Mouse (Mus musculus) heart, postnatal 4 days (tissue): Measurements from ENCODE around the gene Fam185a. TPM values are rescaled to one million over a fixed set of nuclear protein-coding genes. Genes with fewer than 3 reads are reported as not detected.

ENCODE experiments used
- DNase-seq: peaks from one replicate; pipeline ENCODE4 v3.0.0; 2021
- total RNA-seq, 2 experiments: library from RNA; stranded (reverse); gene quantifications; 2 replicates each; pipeline ENCODE4 v1.2.3; 2021

The Fam185a gene
- total RNA-seq, 2 experiments from 2014 or later = 7.7 to 8.6 TPM

DNA sequence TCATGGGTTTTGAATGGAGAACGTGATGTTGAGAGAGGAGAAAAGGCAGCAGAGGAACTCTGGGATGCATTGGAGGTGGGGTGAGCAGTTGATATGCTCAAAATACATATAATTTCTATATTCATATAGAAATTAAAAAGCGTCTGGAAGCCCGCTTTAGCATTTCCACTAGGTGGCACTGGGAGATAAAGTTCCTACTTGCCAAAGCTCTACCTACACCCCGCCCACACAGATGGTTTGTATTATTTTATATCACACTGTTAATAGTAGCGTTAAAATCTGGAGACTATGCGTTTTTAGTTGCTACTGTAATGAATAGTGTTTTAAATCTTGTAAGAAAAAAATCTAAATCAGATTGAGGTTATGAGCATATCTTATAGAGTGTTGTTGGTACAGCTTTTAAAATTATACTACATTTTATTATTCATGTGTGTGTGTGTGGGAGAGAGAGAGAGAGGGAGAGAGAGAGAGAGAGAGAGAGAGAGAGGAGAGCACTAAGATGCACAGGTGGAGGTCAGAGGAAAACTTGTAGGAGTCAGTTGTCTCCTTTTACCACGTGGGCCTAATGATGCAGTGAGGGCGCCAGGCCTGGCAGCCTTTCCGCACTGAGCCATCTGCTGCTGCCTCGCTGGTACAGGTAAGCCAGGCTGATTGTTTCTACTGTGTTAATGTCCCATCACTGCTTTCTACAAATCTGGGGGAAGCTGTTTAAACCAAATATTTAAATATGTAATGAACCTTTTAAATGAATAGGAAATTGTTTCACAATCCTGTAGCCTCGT is 9.6 kb downstream of the Fam185a start:
- peak; percentile 31 for DNase-seq

DNA sequence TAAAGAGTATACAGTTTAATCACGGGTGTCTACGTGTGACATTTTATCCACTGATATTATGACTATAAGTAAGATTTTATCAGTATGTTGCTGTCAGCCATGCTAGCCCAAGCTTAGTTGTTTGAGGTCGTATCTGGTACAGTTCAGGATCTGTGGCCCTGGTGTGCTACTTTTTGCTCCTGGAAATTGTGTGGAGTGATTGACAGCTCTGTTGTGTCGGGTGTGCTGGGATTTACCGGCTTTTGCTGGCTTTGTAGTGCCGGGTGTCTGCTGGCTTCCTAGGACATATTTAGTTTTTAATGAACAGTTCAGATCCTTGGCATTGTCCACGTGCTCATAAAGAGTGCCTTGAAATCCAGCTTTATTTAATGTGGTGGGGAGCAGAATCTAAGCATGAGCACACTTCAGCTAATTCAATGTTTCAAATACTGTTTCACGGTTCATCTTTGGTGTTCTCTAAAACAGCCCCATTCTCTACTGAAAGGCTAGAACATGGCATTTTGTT is 11.8 kb downstream of the Fam185a start:
- DNase-seq = no peak

DNA sequence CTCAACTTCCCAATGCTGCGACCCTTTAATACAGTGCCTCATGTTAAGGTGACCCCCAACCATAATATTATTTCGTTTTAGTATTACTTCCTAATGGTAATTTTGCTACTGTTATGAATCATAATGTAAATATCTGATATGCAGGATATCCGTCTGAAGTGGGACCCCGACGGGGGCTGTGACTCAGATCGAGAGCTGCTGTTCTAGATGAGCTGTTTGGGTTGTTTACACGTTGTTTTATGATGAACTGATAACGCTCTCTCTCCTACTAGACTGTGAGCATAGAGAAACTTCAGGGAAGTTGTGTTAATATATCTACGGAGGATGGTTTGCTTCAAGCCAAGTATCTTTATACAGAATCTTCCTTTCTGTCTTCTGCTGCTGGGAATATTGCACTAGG is 13.7 kb downstream of the Fam185a start:
- no peak for DNase-seq

DNA sequence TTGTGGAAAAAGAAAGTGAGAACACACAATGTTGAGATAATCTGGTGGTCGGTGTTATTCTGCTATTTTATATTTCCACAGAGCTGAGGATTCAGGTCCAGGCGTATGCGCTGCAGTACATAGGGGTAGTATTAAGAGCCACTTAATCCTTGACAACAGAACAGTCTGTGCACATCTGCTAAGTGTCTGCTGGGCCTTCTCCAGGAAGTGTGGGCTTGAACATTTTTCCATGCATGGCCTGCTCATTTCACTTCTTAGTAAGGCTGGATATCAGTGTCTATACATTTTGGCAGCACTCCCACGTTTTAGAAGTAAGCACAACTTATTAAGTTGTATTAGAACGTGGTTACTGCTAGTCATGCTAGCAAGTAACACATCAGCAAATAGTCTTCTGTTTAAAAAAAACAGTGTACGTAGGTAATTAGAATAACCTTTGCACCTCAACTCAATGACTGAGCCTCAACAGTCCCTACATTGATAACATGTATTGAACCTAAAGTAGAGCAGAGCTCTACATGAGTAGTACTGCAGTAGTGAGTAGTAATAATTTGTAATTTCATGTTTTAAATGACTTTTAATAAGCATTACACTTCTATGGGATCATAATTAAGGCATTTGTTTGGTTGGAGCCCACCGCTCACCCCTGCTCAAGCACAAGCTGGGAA is 14.8 kb downstream of the Fam185a start:
- no peak for DNase-seq

DNA sequence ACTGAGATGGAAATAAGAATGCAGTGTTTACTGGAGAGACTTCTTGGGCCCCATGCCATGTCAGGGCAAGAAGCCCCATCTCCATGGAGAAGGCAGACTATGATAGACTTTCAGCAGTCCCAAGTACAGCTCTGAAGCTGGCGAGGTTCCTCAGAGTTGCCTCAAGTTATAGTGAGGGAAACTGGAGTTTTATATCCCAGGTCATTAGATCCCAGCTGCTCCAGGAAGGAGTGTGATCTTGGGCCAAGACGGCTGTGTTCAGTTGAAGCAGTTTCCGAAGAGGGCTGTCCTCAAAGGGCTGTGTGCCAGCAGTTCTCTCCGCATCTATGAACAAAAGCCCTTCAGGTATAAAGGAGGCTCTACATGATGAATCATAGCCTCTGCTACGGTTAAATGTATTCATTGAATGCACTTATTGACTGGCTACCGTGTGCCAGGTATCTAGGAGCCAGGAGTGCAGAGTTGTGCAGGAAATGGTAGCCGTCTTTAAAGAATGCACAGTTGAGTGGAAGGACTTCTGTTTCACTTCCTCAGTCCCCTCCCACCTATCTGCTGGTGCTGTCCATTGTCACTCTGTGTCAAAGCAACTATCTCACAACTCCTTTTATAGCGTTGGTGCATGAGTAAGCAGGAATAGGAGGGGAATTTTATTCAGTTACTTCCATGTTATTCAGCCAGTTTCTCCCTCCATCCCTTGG is 16.2 kb downstream of the Fam185a start:
- peak; percentile 12 for DNase-seq

DNA sequence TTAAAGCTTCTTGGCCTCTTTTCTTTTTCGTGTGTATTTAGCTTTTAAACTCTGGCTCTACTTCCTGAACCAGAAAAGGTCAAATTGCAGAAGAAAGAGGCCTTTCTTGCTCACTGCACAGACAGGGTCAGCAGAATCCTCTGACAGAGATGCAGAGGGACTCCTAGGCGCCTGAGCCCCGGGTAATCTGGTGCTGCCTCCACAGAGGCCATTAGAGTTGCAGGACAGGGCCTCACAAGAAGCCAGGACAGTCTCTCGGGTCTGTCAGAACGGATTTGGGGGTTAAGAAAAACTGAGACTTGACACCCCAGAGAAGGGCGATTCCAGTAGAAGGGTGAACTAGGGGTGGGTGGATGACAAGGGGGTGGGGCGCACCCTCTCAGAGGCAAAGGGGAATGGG is 42.6 kb downstream of the Fam185a start:
- no peak for DNase-seq

DNA sequence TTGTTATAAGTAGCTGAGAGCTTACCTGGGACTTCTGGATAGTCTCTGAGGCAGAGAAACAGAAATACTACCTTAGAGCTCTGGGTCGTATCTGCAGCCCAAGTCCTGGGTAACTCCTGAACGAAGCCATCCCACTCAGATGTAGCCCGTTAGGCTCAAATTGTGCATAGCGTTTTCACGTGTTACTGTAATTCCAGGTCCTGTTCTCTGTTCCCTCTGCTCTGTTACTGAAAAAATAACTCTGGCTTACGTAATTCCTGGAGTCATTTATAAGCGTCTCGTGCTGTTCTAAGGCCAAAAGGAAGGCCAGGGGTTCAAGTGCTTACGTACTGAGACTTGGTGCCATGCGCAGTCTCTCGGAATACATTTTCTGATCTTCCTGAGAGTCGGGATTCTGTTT is 43.3 kb downstream of the Fam185a start:
- no peak for DNase-seq

DNA sequence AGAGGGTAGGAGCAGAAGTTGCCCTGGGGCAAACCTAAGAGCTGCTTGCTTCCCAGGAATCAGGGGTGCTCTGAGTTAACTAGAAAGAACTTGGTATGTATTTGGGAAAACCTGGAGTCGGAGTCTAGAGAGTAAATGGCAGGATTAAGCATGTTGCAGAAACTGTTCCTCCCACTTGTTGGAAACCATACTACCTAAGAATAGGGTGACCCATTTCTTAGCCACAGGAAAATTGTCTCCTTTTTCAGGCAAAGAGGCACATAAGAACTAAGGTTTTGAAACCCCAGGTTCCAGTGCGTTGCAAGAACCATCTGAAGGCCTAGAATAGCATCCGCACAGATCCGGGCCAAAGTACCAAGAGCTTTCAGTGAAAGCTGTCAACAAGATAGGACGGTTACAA is 53.7 kb downstream of the Fam185a start:
- no peak for DNase-seq

DNA sequence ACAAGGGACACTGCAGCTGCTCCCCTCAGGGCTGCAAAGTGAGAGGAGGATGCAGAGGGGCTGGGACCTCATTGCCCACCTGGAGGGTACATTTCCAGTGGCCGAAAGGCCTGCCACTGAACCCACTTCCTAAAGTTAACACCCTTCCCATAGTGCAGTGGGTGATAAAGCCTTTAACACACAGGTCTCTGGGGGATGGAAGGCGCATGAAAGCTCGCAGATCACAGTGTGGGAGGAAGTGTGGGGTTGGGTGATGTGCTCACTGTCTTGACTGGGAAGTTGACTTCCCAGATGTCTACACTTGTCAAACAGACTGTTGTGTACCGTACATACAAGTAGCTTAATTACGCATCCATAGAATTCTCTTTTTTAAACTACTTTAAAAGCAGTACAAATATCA is 55.0 kb downstream of the Fam185a start:
- no peak for DNase-seq

DNA sequence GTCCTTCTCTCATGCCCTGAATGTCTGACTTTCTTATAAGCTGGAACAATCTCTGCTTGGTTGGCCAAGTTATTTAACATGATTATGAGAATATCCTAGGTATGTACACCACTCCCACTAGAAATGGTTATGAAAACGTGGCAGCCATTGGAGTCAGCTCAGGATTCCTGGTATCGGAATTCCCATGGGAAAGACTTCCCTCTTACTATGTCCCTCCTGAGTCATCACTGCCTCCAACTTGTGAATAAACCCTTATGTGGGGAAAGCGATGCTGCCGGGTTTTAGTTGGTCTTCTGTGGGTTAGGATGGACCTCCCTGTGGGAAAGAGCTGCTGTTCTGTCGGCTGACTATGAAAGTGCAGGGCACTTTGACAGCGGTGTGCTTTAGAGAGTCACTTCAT is 56.8 kb downstream of the Fam185a start:
- no peak for DNase-seq

DNA sequence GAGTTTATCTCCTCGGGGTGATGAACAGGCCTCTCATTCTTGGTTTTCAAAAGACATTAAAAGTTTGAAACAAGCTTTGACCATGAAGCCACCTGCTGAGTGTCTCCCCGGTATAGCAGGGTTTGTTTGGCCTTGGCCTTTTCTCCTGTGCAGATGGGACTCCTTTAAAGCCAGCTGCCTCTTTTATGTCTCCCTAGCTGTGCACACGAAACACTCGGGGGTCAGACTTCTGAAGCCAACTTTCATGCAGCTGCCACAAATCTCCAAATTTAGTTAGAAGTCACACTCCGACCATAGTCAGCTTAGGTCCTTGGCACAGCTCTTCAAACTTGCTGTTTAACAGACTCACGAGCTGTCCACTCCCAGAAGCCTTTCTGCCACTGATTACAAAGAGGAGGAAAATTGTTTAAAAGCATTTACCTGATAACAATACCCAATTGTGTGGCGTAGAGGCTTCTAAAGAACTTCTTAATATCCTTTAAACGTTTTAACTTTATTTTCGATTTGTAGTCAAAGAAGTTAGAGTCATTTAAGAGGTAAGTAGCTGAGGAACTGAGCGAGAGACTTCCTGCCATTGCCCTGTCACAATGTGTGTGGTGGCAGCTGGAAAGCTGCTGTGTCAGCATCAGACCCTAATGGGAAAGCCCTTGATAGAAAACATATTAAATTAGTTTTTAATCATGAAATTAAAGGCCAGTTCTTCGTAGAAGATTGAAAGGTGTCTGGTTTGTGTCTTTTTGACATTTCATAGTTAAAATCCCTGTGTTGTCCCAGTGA is 57.9 kb downstream of the Fam185a start:
- DNase-seq = no peak

DNA sequence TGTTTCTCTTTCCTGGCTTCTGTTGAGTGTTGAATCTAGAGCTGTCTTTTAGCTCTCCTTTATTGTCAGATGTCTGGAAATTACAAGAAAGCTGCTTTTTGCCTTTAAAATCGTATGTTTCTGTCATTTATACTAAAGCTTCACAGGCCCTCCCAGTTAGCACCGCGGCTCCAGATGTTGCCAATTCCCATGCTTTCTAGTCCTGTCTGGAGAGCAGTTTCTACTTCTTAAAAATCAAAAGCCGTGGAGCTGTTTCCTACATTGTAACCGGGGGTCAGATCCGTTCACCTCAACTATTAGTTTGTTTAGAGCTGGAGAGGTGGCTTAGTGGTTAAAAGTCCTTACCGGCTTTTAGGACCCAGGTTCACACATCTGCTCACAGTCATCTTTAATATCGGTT is 58.5 kb downstream of the Fam185a start:
- DNase-seq = no peak

DNA sequence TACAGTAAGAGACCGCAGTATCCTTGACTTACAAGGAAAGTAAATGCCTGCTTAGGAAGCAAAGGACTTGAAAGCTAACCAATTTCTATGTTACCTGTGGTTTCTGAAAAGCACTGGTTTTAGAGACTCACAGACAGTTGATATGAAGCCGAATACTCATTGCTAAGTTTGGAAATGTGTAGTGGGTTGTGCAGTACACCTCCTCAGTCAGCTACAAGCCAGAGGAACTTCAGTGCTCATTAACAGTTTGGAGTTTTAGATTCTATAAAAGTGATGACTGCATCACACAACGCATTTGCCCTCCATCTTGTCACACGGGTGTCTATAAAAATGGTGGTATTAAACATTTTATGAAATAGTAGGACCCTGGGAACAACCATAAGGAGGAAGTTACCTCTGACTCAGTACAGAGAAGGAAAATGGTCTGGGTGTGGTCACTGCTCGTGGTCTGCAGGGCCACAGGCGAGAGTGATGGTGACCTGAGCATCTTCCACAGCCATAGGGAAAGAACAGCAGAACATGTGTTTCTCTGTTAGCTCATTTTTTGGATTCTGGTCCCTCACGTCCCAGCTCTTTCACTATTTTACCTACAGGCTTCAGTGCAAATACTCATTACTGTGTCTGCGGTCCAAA is 60.6 kb downstream of the Fam185a start:
- DNase-seq = no peak

DNA sequence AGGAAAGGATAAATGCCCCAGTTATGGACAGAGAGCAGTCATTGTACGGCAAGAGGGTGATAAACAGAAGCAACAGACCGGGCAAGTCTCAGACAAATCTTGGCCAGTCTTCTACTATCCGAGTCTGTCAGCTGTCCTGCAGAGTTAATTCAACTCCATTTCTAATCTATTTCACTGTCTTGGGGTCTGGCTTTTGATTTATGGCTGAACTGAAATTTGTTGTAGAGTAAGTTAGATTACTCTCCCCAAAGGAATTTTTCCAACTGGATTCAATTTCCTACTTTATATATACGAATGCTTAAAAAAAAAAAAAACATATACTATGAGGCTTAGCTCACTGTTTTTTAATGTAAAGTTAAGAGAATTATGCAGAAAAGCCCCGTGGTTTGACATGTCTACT is 62.0 kb downstream of the Fam185a start:
- DNase-seq = no peak

DNA sequence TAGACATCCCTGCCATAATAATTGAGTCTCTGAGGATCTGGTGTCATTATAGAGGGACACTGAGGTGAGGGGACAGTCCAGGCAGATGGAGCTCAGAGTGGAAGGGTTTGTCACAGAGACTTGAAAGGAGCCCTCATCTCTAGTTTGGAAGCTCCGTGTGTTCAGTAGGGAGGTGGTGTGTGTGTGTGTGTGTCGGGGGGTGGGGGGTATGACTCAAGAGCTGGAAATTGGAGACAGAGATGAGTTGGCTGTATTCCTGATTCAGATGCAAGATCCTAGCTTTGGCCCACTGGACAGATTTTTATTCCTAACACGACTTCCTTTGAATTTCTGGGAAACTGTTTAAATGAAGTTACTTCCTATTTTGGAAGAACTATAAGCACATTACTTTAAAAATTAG is 62.5 kb downstream of the Fam185a start:
- DNase-seq = no peak

DNA sequence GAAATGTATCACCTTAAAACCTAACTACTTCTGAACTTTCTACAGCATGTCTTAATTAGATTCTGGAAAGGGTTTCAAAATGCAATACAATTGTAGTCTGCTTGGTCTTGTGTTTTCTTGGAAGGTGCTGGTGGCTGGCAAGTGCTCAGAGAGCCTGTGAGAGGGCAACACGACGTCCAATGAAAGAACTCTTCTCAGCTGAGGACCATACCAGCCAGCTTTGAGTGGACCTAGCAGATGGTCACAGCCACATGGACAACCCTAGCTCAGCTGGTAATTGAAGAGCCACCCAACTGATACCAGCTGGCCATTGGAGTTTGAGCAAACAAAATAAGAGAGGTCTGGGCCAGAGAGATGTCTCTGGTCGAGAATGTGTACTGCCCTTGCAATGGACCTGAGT is 63.0 kb downstream of the Fam185a start:
- no peak for DNase-seq

DNA sequence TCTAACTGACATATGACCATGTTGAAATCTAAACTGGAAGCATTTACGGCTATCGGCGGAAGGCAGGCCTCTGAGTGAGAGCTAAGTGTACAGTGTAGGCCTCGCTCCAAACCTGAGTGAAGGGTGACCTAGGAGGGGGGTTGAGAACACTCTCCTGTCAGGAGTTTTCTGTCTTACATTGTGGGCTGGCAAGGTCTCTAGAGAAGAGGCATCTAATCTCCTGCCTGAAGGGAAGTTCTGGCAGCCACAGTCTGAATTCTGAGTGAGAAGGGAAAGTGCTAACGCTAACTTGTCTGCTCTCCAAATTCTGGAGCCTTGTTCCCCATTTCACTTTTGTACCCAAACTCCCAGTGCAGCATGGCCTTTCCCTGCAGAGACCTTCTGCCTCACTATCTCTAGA is 63.7 kb downstream of the Fam185a start:
- DNase-seq = peak; percentile 37

DNA sequence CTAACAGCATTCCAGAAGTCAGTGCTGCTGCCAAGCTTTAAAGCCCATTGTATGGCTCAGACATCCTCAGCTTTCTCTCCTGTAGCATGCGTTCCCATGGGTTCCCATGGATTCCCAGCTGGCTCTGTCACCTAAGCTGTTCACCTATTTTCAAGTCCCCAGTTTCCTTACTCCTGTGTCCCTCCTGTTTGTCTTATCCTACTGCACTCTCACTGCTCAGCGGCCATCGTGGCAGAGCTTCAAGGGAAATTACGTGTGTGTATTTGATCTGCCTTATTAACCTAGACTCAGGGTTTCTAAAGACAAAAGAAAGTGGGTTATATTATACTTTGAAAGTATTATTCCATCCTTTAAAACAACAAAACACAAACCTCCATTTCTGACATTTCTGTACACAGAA is 64.4 kb downstream of the Fam185a start:
- no peak for DNase-seq

DNA sequence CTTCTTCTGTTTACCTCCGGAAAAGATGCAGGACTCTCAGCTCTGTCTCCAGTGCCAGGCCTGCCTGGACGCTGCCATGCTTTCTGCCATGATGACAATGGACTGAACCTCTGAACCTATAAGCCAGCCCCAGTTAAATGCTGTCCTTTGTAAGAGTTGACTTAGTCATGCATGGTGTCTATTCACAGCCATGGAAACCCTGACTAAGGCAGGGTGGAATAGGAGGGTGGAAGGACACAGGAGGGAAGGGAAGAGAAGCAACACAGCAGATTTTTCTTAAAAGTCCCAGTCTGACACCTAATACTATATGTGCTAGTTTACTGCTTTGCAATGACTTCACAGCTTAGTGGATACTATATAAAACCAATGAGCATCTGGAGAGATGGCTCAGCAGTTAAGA is 66.7 kb downstream of the Fam185a start:
- DNase-seq = no peak

DNA sequence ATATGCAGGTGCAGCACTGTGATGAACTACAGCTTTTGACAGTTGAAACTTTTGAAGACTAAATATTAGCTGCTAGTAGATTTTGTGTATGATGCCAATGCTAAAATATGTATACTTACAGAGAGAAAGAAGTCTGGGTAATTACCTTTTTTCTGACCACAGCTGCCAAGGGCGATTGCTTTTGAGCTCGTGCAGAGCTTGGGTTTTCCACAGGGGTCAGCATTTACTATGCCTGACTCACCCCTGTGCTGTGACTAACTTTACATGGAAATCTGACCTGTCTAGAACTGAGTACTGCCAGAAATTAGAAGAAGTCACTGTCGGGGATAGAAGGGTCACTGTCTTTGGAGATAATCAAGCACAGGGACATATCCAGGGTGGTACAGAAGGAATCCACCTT is 67.5 kb downstream of the Fam185a start:
- no peak for DNase-seq

DNA sequence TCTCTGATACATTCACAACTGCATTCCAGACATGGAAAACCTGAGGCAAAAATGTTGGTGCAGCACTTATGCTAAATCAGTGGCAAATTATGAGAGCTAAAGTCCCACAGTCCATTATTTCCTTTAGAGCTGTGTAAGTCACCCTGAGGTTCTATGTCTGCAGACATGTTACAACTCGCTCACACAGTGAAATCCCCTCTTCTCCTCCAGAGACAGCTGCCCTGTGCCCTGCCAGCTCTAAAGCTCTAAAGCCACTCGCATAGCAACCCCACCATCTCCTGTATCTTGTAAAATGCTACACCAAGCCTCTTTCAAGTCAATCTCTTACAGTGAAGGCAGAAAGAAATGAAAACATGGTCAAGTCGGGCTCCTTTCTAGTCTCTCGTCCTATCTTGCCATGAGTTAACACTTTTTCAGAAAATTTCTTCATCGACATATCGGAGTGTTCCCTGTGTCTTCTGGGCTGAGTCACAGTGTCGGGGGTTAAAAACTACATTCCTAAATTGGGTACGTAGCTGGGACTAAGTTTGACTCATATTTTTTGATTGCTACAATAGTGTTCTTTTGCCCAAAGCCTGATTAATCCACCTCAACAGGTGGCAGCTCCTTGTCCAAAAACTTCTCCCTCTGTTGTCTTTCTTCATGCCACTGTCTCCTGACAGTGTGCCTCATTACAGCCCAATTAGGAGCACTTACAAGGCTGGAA is 68.7 kb downstream of the Fam185a start:
- no peak for DNase-seq

DNA sequence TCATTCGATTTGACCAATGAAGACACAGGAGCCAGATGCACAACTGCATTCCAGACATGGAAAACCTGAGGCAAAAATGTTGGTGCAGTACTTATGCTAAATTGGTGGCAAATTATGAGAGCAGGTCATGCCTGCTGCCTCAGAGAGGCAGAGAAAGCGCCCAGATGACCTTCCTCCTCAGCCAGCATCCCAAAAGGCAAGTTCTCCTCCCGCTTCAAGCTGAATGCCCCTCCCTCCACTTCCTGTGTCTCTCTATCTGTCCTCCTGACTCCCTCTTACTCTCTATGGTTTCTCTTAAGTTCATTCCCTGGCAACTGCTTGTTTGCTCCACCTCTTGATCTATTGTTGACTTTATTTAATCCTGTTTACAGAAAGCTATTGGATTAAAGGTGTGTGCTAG is 70.0 kb downstream of the Fam185a start:
- no peak for DNase-seq
